In genomic region chr6:17737262-17737948, GRCm38 (mm10) we compare ENCODE assay signal across 20 mouse cellular contexts. TPM values are rescaled to one million over a fixed set of nuclear protein-coding genes. Genes with fewer than 3 reads are reported as not detected.
DNase-seq lines count a peak whose midpoint lies in the region; ATAC-seq and TF ChIP-seq lines count a peak whose summit lies in the region.
"Had no signal": no experiment of that assay in that cellular context is flagged by ENCODE, and none has a peak within 500 bp of the region (broad histone marks: within the 10 kb centered on the region; RNA-seq: fewer than 3 reads in every experiment).

No protein-coding gene starts in this region.

- WGBS in heart, postnatal 0 days = 41% methylated on average over 8 of the region's 8 CpGs
- WGBS in hindbrain, embryonic 12.5 days = 89% methylated on average over 8 of the region's 8 CpGs

- intact Hi-C loops in heart, postnatal 14 days (cut with DNase I) = no loop called here

- no peak overlapping the region for H3K4me2 ChIP-seq in heart, postnatal 0 days (ENCODE audit: low read depth, low read length)
- H3K4me2 ChIP-seq in hindbrain, embryonic 12.5 days (replicated peaks) = no peak overlapping the region
- H3K4me2 ChIP-seq: forebrain, embryonic 15.5 days; midbrain, embryonic 13.5 days had no signal

- H3K4me3 ChIP-seq in erythroblast, embryonic 14.5 days (replicated peaks) = peak overlapping the region; percentile 29
- H3K4me3 ChIP-seq in heart, postnatal 0 days (ENCODE audit: low read depth, low read length) = no peak overlapping the region
- H3K4me3 ChIP-seq in hindbrain, embryonic 12.5 days = no peak overlapping the region
- H3K4me3 ChIP-seq: forebrain, embryonic 15.5 days; midbrain, embryonic 13.5 days had no signal

- peak overlapping the region; percentile 48 for H3K27ac ChIP-seq in heart, postnatal 0 days (ENCODE audit: low read depth)
- H3K27ac ChIP-seq in hindbrain, embryonic 12.5 days = no peak overlapping the region
- H3K27ac ChIP-seq: forebrain, embryonic 15.5 days; midbrain, embryonic 13.5 days; stomach, postnatal 0 days had no signal

- no peak for TF ChIP-seq EP300 in heart, postnatal 0 days (IDR thresholded peaks at IDR 0.05; ENCODE audit: low read depth)

- no peak for TF ChIP-seq CTCF in heart, postnatal 0 days (IDR thresholded peaks at IDR 0.05; ENCODE audit: low read depth)

- no peaks in the 10 kb centered on the region for H3K27me3 ChIP-seq in erythroblast, embryonic 14.5 days (ENCODE audit: control insufficient read depth)
- H3K27me3 ChIP-seq in heart, postnatal 0 days (ENCODE audit: control insufficient read depth, insufficient read depth, low read length) = no peaks in the 10 kb centered on the region
- H3K27me3 ChIP-seq in hindbrain, embryonic 12.5 days = no peaks in the 10 kb centered on the region
- H3K27me3 ChIP-seq: forebrain, embryonic 15.5 days; midbrain, embryonic 13.5 days had no signal

- H3K9me3 ChIP-seq in erythroblast, embryonic 14.5 days (ENCODE audit: control insufficient read depth, low read length) = no peaks in the 10 kb centered on the region
- no peaks in the 10 kb centered on the region for H3K9me3 ChIP-seq in heart, postnatal 0 days (replicated peaks; ENCODE audit: control insufficient read depth, low read length)
- H3K9me3 ChIP-seq in hindbrain, embryonic 12.5 days (replicated peaks) = no peaks in the 10 kb centered on the region
- H3K9me3 ChIP-seq: forebrain, embryonic 15.5 days; midbrain, embryonic 13.5 days had no signal

- no peak overlapping the region for H3K9ac ChIP-seq in heart, postnatal 0 days (replicated peaks; ENCODE audit: low read depth, low read length)
- no peak overlapping the region for H3K9ac ChIP-seq in hindbrain, embryonic 12.5 days
- H3K9ac ChIP-seq: forebrain, embryonic 15.5 days; midbrain, embryonic 13.5 days had no signal

- no peak for ATAC-seq in erythroblast, adult 5-6 weeks (replicated peaks; ENCODE audit: low FRiP score, poor library complexity, severe bottlenecking)
- peak; percentile 77; the same call in 1 of the 2 replicates for ATAC-seq in heart, postnatal 0 days (ENCODE audit: insufficient read depth, low read depth)
- peak; percentile 81 for ATAC-seq in inflammation-experienced regulatory T-cells, adult 6 months
- ATAC-seq in megakaryocyte-erythroid progenitor cell, adult 5-6 weeks (replicated peaks; ENCODE audit: low FRiP score, low TSS enrichment, poor library complexity, severe bottlenecking) = peak; percentile 34
- no peak for ATAC-seq in hindbrain, embryonic 12.5 days (ENCODE audit: low FRiP score)
- ATAC-seq: forebrain, embryonic 15.5 days; intestine, embryonic 16.5 days; midbrain, embryonic 13.5 days had no signal

- H3K36me3 ChIP-seq in erythroblast, embryonic 14.5 days (ENCODE audit: control insufficient read depth) = peaks cover 2% of the 10 kb centered on the region; the same call in 1 of the 2 replicates
- no peaks in the 10 kb centered on the region for H3K36me3 ChIP-seq in heart, postnatal 0 days (replicated peaks; ENCODE audit: control insufficient read depth, insufficient read depth, low read length)
- no peaks in the 10 kb centered on the region for H3K36me3 ChIP-seq in hindbrain, embryonic 12.5 days
- H3K36me3 ChIP-seq: forebrain, embryonic 15.5 days; midbrain, embryonic 13.5 days had no signal

- peaks cover 86% of the 10 kb centered on the region for H3K4me1 ChIP-seq in erythroblast, embryonic 14.5 days (ENCODE audit: control insufficient read depth)
- H3K4me1 ChIP-seq in heart, postnatal 0 days (ENCODE audit: control insufficient read depth, insufficient read depth) = peaks cover 19% of the 10 kb centered on the region
- H3K4me1 ChIP-seq in hindbrain, embryonic 12.5 days = no peaks in the 10 kb centered on the region
- H3K4me1 ChIP-seq: forebrain, embryonic 15.5 days; midbrain, embryonic 13.5 days had no signal

- DNase-seq in heart, postnatal 0 days (ENCODE audit: low spot score) = peak; percentile 41
- DNase-seq in heart, postnatal 14 days = no peak
- no peak for DNase-seq in adrenal gland, postnatal 14 days
- DNase-seq: adrenal gland, postnatal 10 days; cerebellum, adult 9-11 months; embryo, embryonic 11 days; kidney, postnatal 14 days; lung, postnatal 14 days; right cerebral cortex, adult 18-20 months; spleen, adult 18-20 months; thymus, postnatal 14 days had no signal

RNA-seq across cellular contexts. Expression of gene St7, which starts 44.7 kb away (rescaled TPM):
- 0.41 and 0.85 TPM in 2 replicates for polyA plus RNA-seq in erythroblast, embryonic 14.5 days (2012)
- 29.0 and 73.4 TPM in 2 replicates for total RNA-seq in erythroblast, adult 5-6 weeks (2015; ENCODE audit: low replicate concordance)
- 73.5 and 90.6 TPM in 2 replicates for total RNA-seq in erythroblast, adult 5-6 weeks (2017; ENCODE audit: low replicate concordance)
- 26.0 and 38.5 TPM in 2 replicates for total RNA-seq in heart, postnatal 0 days (2014; rRNA removed; ENCODE audit: low replicate concordance)
- 17.3 and 17.7 TPM in 2 replicates for polyA plus RNA-seq in heart, postnatal 0 days (2015; fragmentation: Nextera tagmentation; extraction: Ambion mirVana)
- 10 to 100 TPM; 19.0 to 19.3 TPM for total RNA-seq in heart, postnatal 14 days (2021)
- 1 to 10 TPM; 2.1 to 4.8 (median 3.9) TPM for polyA plus RNA-seq in inflammation-experienced regulatory T-cells, adult 6 months (2017; shearing (Covaris generic))
- total RNA-seq in megakaryocyte-erythroid progenitor cell, adult 5-6 weeks (2014; fragmentation: Nextera tagmentation) = 43.4 and 60.5 TPM in 2 replicates
- total RNA-seq in megakaryocyte-erythroid progenitor cell, adult 5-6 weeks (2017) = 38.4 and 38.6 TPM in 2 replicates
- 47.2 and 49.1 TPM in 2 replicates for polyA plus RNA-seq in hindbrain, embryonic 12.5 days (2016; fragmentation: Nextera tagmentation; extraction: Ambion mirVana)
- total RNA-seq in adrenal gland, postnatal 14 days (2021) = 19.8 and 23.4 TPM in 2 replicates

Comparison
In these comparisons a context has a peak if more than half of its experiments do, and no peak if none do; other contexts are left out.
1. ATAC-seq: peak in heart, postnatal 0 days (single experiment), inflammation-experienced regulatory T-cells, adult 6 months (single experiment) and megakaryocyte-erythroid progenitor cell, adult 5-6 weeks (single experiment); none in erythroblast, adult 5-6 weeks (single experiment) and hindbrain, embryonic 12.5 days (single experiment).